Mouse (Mus musculus) gastrocnemius, adult 2 months (tissue): ENCODE measurements around the gene Nobox. TPM values are rescaled to one million over a fixed set of nuclear protein-coding genes. Genes with fewer than 3 reads are reported as not detected.
A peak's percentile ranks its signal among the peaks of the same experiment; 100 is the strongest.

ENCODE experiments used
- DNase-seq: peaks from one replicate; pipeline ENCODE4 v3.0.0; 2022
- H3K27ac ChIP-seq: fragments of 200-600 bp; 2 replicates; pipeline ENCODE4 v1.8.1; 2022; ENCODE audit warnings: mild to moderate bottlenecking
- H3K4me3 ChIP-seq: fragments of 200-600 bp; 2 replicates; pipeline ENCODE4 v1.8.1; 2022; ENCODE audit warnings: mild to moderate bottlenecking, moderate library complexity
- CTCF ChIP-seq: fragments of 200-600 bp; IDR thresholded peaks from 2 replicates; pipeline ENCODE4 v1.8.1; 2022; ENCODE audit warnings: antibody characterized with exemption, mild to moderate bottlenecking, moderate library complexity
- intact Hi-C: fragments of 180-260 bp; cut with DNase I; formaldehyde crosslinking; loops from one replicate; pipeline ENCODE4 v1.15.1; 2025
- total RNA-seq, 2 experiments: library from RNA; stranded (reverse); gene quantifications; 2 replicates each; pipeline ENCODE4 v1.2.3; 2021

Nobox gene
- total RNA-seq, 2 experiments from 2014 or later: not detected

DNA sequence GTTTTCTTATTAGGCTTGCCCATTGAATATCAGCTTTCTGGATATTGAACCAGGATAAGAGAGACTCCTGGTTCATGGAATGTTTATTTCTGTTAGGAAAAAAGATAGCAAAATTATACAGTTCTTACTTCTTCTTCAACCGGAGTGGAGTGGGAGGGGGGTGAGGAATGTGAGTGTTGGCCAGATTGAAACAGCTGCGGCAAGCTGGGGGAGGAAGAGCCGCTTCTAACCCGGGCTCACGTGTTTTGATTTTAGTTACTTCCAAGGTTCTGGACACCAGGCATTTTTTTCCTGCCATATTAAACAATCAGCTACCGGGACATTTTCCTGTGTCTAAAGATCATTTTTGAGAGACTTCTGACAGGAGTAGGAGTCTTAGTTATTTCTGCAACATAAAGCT, 717 bp upstream of the Nobox start:
- Histone ChIP-seq H3K4me3 (no peak overlapping the region), H3K27ac (no peak overlapping the region)
- intact Hi-C loops: no loop called here
- no peak for DNase-seq
- TF ChIP-seq CTCF: no peak

DNA sequence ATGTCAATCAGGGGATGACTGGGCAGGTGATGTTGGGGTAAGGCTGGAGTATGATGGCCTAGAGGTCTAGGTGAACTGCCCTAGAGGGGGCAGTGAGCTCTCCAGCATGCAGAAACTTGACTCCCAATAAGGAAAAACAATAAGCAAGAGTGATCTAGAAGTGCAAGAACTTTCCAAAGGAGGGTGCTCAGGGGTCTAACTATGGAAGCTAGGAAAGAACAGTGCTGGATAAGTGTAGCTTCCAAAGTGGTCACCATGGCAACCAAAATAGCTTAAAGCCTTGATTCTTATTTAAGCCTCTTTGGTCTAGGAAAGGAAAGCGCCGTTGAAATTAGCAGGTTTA, 11.9 kb downstream of the Nobox start:
- DNase-seq: no peak
- no peak overlapping the region for H3K4me3 ChIP-seq
- intact Hi-C loops: loop anchor here (2.0 kb wide), 1 partner anchor 43 kb away; no protein-coding TSS in a partner anchor
- no peak overlapping the region for H3K27ac ChIP-seq
- TF ChIP-seq CTCF: no peak

DNA sequence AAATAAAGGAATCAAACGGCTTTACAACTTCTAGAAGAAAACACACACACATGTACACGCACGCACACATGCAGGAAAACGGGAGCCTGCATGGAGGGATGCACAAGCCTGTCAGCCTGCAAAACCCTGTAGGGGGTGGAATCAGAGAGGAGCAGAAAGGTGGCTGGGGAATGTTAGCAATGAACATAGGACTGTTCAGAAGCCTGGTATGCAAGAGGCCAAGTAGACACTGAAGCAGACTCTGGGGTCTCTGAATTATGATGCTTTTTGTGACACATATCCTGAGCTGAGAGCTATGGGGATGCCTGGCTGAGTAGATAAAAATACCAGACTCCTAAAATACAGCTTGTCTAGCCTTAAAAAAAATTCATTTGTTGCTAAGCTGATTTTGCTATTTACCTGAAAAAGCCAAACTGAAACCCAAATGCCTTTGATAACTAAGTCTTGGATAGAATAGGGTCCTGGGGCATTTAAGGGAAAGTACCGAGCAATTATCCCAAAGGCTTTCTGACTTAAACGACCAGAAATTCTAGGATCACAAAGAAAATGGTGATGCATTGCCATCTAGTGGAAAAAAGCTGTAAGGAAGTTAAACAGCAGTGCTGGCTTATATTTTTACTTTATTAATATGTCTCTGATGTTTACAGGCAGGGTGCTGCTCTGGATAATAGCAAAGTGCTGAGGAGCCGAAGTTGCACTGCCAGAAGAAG, 12.4 kb downstream of the Nobox start:
- no peak for DNase-seq
- H3K4me3 ChIP-seq: no peak overlapping the region
- peak; percentile 74 for TF ChIP-seq CTCF
- no peak overlapping the region for H3K27ac ChIP-seq
- intact Hi-C loops: loop anchor here (2.0 kb wide), 1 partner anchor 42 kb away; no protein-coding TSS in a partner anchor

DNA sequence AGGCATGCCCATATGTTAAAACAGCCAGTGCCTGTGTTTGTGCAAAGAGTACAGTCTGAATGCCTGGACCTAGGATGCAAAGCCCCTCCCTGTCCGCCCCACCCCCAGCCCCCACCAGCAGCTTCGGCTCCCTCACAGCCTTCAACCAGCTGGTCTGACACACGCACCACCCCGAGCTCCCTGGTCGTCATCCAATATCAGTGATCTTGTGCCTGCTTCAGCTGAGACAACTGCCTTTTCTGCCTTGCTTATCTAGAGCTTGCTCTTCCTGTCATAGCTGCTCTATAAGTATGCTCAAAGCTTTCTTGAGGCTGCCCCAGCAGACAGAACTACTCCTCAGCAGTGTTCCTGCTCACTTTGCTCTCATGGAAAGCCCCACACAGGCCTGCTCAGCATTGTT, 13.4 kb downstream of the Nobox start:
- H3K4me3 ChIP-seq: no peak overlapping the region
- H3K27ac ChIP-seq: no peak overlapping the region
- intact Hi-C loops: loop anchor here (2.0 kb wide), 1 partner anchor 41 kb away; no protein-coding TSS in a partner anchor
- TF ChIP-seq CTCF: no peak
- DNase-seq: no peak

DNA sequence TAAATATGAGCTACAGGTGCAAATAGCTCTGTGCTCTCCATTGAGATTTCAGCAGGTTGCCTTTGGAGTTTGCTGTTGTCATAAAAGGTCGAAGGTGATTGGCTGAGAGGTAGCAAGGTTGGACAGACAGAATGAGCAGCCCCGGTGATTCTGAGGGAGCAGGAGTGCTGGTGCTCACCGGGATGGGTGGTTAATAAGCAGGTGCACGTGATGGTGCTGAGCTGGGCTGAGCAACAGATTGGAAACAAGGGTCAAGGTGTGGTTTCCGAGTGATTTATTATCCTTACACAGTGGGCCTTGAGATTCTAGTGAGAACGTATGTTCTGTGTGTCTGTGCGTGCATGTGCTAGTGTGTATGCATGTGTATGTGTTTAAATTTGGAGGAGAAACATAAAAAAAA, 16.2 kb downstream of the Nobox start:
- H3K27ac ChIP-seq: no peak overlapping the region
- intact Hi-C loops: no loop called here
- no peak overlapping the region for H3K4me3 ChIP-seq
- DNase-seq: no peak
- TF ChIP-seq CTCF: no peak

DNA sequence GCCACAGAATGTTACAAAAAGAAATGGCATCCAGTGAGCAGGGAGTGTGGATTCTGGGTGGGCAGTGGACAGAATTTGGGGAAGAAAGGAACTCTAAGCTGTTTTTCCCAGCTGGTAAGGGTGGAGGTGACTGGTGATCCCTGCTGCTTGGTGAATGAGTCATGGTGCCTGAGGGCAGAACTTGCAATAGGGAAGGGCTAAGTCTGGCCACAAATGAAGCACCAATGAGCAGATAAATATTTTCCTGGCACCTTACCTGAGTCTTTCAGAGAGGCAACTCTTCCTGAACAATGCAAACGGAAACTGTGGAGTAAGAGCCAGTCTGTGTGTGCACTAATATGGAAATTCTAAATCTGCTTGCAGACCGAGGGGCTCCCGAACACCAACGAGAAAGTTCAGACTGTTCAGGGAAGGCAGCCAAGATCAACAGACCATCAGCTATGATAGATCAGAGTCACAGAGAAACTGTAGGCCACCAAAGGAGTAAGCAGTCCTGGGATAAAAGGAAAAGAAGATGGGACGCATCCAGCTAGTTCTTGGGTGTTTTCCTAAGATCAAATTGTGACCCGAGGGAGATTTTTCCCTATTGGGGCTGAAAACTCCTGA, 16.8 kb downstream of the Nobox start:
- intact Hi-C loops: no loop called here
- no peak for TF ChIP-seq CTCF
- H3K4me3 ChIP-seq: no peak overlapping the region
- DNase-seq: no peak
- H3K27ac ChIP-seq: no peak overlapping the region

DNA sequence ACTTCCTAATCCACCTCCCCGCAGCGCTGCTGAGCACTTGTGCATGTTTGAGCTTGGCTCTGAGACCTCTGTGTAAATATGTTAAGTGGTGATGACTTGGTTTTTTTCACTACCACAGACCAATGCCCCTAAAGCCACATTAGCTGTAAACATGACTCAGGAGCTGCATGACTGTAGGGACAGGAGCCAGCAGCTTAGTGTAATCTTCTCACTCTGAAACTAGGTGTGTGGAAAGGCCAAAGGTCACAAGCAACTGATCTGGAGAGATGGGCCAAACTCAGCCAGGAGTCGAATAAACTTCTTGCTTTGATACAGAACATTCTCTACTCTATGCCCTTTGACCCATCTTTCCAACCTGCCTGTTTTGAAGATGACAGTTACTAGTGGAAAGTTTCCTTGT, 17.3 kb downstream of the Nobox start:
- H3K4me3 ChIP-seq: no peak overlapping the region
- DNase-seq: no peak
- no peak for TF ChIP-seq CTCF
- intact Hi-C loops: no loop called here
- no peak overlapping the region for H3K27ac ChIP-seq

DNA sequence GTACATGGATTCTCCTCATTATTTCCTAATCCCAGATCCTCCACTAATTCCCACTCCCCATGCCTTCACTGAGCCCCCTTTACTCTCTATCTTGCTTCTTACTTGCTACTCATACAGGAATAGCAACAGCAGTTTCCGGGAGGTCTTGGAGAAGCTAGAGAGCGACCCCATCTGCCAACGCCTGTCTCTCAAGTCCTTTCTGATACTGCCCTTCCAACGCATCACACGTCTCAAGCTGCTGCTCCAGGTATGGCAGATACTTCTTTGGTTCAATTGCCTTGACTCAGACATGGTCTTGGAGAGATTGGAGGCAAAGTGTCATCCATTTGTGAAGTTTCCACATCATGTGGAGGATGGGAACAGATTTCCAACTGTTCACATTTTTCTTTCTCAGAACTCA, 28.9 kb downstream of the Nobox start:
- no peak overlapping the region for H3K4me3 ChIP-seq
- no peak for TF ChIP-seq CTCF
- intact Hi-C loops: no loop called here
- no peak for DNase-seq
- H3K27ac ChIP-seq: no peak overlapping the region

DNA sequence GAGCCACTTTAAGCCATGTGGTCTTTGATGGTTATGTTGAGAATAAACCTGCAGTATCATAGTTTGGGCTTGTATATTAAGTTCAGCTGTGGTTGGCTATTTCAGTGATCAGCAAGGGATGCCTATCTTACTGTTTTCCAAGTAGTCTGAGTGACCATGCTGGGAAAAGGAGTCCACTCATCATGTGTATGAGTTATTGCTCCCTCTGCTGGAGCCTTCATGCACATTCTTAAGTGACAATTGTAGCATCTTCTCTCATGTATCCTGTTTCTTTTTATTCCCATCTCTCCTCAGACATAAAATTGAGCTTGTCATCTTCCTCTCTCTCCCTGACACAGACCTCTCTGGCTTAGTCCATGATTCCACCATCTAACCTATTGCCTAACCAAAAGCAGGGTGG, 31.1 kb downstream of the Nobox start:
- Histone ChIP-seq H3K4me3 (no peak overlapping the region), H3K27ac (no peak overlapping the region)
- TF ChIP-seq CTCF: peak; percentile 47
- intact Hi-C loops: no loop called here
- no peak for DNase-seq

DNA sequence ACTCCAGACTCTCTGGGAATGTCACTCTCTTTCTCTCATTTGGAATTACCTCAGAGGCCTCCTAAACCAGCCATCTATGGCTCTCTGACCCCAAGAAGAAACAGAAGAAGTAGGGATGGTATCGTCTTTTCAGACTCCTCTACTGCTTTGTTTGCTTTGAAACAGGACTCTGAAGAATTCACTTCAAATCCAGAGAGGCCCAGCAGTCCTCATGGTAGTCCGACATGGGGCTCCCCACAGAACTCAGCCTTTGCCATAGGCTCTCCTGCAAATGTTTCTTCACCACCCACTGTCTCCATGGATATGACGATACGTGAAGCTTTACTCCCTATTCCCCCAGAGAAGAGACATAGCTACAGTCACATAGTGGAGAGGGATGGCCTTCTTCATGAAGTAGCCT, 35.2 kb downstream of the Nobox start:
- no peak for TF ChIP-seq CTCF
- DNase-seq: no peak
- no peak overlapping the region for H3K27ac ChIP-seq
- intact Hi-C loops: no loop called here
- no peak overlapping the region for H3K4me3 ChIP-seq

DNA sequence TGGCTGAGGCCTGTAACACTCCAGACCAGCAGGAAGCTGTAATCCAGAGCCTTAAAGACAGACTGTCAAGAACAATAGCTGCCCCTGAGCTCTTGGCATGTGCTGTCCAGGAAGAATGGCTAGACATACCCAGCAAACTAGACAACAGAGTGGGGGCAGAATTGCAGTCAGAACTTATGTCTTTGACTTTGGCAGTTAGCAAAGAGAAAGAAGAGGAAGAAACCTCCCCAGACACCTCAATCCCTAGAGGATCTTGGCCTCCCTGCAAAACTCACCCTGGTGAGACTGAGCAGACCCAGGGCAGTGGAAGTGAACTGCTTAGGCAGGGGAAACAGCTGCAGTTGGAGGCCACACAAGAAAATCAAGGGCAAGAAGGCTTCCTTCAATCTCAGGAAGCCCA, 36.8 kb downstream of the Nobox start:
- intact Hi-C loops: no loop called here
- TF ChIP-seq CTCF: no peak
- peak overlapping the region; percentile 48 for H3K27ac ChIP-seq
- H3K4me3 ChIP-seq: no peak overlapping the region
- DNase-seq: no peak

DNA sequence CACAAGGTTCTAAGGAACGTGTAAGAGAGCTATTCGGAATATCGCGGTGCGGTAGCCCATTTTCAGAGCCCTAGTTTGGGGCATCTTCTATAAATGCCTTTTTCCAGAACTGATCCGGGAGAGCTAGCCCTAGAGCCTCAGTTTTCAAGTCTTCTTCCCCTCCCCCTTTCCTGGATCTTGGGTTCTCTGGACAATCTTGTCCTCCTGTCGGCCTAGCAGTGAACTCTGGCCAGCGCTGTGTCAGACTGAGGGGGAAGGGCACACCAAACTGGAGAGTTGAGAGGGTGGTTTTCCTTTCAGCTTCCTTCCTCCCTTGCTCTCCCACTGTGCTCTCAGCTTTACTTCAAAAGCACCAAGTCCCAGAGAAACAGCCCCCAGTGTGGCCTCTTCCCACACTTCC, 43.0 kb downstream of the Nobox start:
- H3K27ac ChIP-seq: peak overlapping the region; percentile 83
- intact Hi-C loops: no loop called here

DNA sequence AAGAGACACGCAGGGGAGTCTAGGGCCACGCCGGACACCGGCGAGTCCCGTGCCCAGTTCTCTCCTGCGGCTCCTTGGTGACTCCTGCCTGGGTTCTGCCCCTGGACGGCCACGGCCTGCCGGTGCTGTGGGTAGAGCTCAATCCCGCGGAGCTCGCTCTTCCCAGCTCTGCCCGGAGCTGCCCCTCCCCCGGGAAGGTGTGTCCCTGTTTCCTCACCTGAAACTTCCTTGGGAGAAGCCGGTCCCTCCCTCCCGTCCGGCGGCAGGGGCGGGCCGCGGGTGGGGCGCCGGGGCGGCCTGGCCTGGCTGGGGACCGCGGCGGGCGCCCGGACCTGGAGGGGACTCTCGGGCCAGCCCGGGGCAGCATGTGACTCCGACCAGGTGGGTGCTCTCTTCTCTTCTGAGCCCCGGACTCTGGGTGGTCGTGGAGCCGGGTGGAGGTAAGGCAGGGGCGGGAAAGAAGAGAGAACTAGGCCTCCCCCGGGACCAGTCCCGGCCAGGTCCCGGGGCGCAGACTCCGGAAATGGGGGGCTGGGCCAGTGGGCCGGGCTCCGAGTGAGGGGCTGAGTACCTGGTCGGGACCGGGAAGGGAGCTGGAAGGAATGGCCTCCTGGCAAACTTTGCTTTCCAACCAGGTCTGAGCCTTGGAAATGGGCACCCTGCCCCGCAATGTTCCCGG, 43.9 kb downstream of the Nobox start, which contains the start of gene Arhgef5:
TSS of gene Arhgef5 (plus strand) at position 220 of the 679 bp plus-strand sequence.
- H3K4me3 ChIP-seq: peak within 1 kb of the TSS; percentile 81
- H3K27ac ChIP-seq: peak within 1 kb of the TSS; percentile 83
- peak; percentile 48 for DNase-seq
- TF ChIP-seq CTCF: no peak
- intact Hi-C loops: no loop called here

More for the DNA sequence above, 43.0 kb downstream of the Nobox start:
- DNase-seq: no peak
- peak overlapping the region; percentile 81 for H3K4me3 ChIP-seq
- TF ChIP-seq CTCF: no peak
